In the genomic region with DNA sequence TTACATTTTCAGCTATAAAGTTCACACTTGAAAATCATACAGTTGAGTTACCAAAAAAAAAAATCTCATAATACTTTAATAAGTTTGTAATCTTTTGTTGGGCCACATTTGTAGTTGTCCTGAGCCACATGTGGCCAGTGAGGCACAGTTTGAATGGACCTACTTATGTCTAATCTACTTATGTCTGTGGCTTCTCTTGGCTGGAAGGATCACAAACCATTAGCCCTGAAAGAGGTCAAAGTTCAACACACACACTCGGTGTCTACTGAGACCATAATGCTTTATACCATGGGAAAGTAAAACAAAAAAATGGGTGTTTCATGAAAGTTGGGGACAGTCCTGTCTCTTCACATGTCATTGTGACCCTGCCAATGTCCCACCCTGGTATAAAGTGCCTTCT, we compare ENCODE assay signal across 20 mouse cellular contexts. TPM values are rescaled to one million over a fixed set of nuclear protein-coding genes. Genes with fewer than 3 reads are reported as not detected.
A peak's percentile ranks its signal among the peaks of the same experiment; 100 is the strongest.
DNase-seq lines count a peak whose midpoint lies in the region; ATAC-seq and TF ChIP-seq lines count a peak whose summit lies in the region.
"Had no signal": no experiment of that assay in that cellular context is flagged by ENCODE, and none has a peak within 500 bp of the region (broad histone marks: within the 10 kb centered on the region; RNA-seq: fewer than 3 reads in every experiment).

No protein-coding gene starts in this region.

- H3K9ac ChIP-seq in heart, embryonic 13.5 days: no peak overlapping the region
- no peak overlapping the region for H3K9ac ChIP-seq in heart, postnatal 0 days (replicated peaks; ENCODE audit: low read depth, low read length)
- H3K9ac ChIP-seq in heart, adult 2 months (ENCODE audit: low read depth, low read length): no peak overlapping the region
- H3K9ac ChIP-seq: embryonic facial prominence, embryonic 15.5 days; hindbrain, embryonic 14.5 days; intestine, embryonic 15.5 days had no signal

- no peak overlapping the region for H3K4me3 ChIP-seq in heart, embryonic 13.5 days
- H3K4me3 ChIP-seq in heart, postnatal 0 days (ENCODE audit: low read depth, low read length): no peak overlapping the region
- no peak overlapping the region for H3K4me3 ChIP-seq in heart, adult 2 months
- H3K4me3 ChIP-seq: embryonic facial prominence, embryonic 15.5 days; erythroblast, embryonic 14.5 days; forebrain, embryonic 10.5 days; gastrocnemius, adult 2 months; hindbrain, embryonic 10.5 days; intestine, embryonic 15.5 days had no signal

- intact Hi-C loops in heart, postnatal 25 days (cut with DNase I): no loop called here
- intact Hi-C loops in heart, adult 2 months (cut with DNase I): no loop called here

- H3K4me2 ChIP-seq in heart, embryonic 13.5 days: no peak overlapping the region
- no peak overlapping the region for H3K4me2 ChIP-seq in heart, postnatal 0 days (ENCODE audit: low read depth, low read length)
- H3K4me2 ChIP-seq: embryonic facial prominence, embryonic 15.5 days; hindbrain, embryonic 14.5 days; intestine, embryonic 15.5 days had no signal

- no peaks in the 10 kb centered on the region for H3K36me3 ChIP-seq in heart, embryonic 13.5 days
- no peaks in the 10 kb centered on the region for H3K36me3 ChIP-seq in heart, postnatal 0 days (replicated peaks; ENCODE audit: control insufficient read depth, insufficient read depth, low read length)
- no peaks in the 10 kb centered on the region for H3K36me3 ChIP-seq in heart, adult 2 months (ENCODE audit: control insufficient read depth, insufficient read depth, low read length)
- H3K36me3 ChIP-seq: embryonic facial prominence, embryonic 15.5 days; forebrain, embryonic 10.5 days; hindbrain, embryonic 10.5 days; intestine, embryonic 15.5 days had no signal

- no peak for TF ChIP-seq POLR2A in heart, adult 2 months (IDR thresholded peaks at IDR 0.05; ENCODE audit: insufficient read depth, low read depth, low read length)

- H3K27me3 ChIP-seq in heart, embryonic 13.5 days (replicated peaks): no peaks in the 10 kb centered on the region
- H3K27me3 ChIP-seq in heart, postnatal 0 days (ENCODE audit: control insufficient read depth, insufficient read depth, low read length): no peaks in the 10 kb centered on the region
- no peaks in the 10 kb centered on the region for H3K27me3 ChIP-seq in heart, adult 2 months (ENCODE audit: control insufficient read depth, insufficient read depth, low read length)
- H3K27me3 ChIP-seq: embryonic facial prominence, embryonic 15.5 days; intestine, embryonic 15.5 days had no signal

- H3K79me2 ChIP-seq in heart, adult 2 months (replicated peaks; ENCODE audit: control insufficient read depth, insufficient read depth, low read length): no peaks in the 10 kb centered on the region

- peak overlapping the region; percentile 72 for H3K27ac ChIP-seq in heart, embryonic 13.5 days (replicated peaks)
- H3K27ac ChIP-seq in heart, postnatal 0 days (ENCODE audit: low read depth): peak overlapping the region; percentile 46
- no peak overlapping the region for H3K27ac ChIP-seq in heart, adult 2 months
- H3K27ac ChIP-seq: embryonic facial prominence, embryonic 15.5 days; forebrain, embryonic 10.5 days; gastrocnemius, adult 2 months; hindbrain, embryonic 10.5 days; hindbrain, embryonic 14.5 days; intestine, embryonic 15.5 days had no signal

- TF ChIP-seq CTCF in heart, postnatal 0 days (IDR thresholded peaks at IDR 0.05; ENCODE audit: low read depth): no peak
- TF ChIP-seq CTCF in heart, adult 2 months (IDR thresholded peaks at IDR 0.05): no peak

- TF ChIP-seq EP300 in heart, postnatal 0 days (IDR thresholded peaks at IDR 0.05; ENCODE audit: low read depth): no peak
- no peak for TF ChIP-seq EP300 in heart, adult 2 months (IDR thresholded peaks at IDR 0.05; ENCODE audit: insufficient read depth, low read depth, low read length)

- H3K9me3 ChIP-seq in heart, embryonic 13.5 days: peaks cover 16% of the 10 kb centered on the region; the same call in 1 of the 2 replicates
- no peaks in the 10 kb centered on the region for H3K9me3 ChIP-seq in heart, postnatal 0 days (replicated peaks; ENCODE audit: control insufficient read depth, low read length)
- H3K9me3 ChIP-seq: embryonic facial prominence, embryonic 15.5 days; forebrain, embryonic 10.5 days; hindbrain, embryonic 10.5 days; intestine, embryonic 15.5 days had no signal

- ATAC-seq in heart, embryonic 13.5 days (ENCODE audit: extremely low read depth, insufficient number of reproducible peaks, low FRiP score, low TSS enrichment): no peak
- no peak for ATAC-seq in heart, postnatal 0 days (ENCODE audit: insufficient read depth, low read depth)
- ATAC-seq in megakaryocyte, adult 5-6 weeks (ENCODE audit: poor library complexity, severe bottlenecking): no peak
- ATAC-seq: forebrain, embryonic 14.5 days; intestine, embryonic 15.5 days had no signal

- 51% methylated on average over 1 of the region's 1 CpGs for WGBS in heart, embryonic 13.5 days
- WGBS in heart, postnatal 0 days: 66% methylated on average over 1 of the region's 1 CpGs
- WGBS in heart, adult 2 months: 63% methylated on average over 1 of the region's 1 CpGs

- H3K4me1 ChIP-seq in heart, embryonic 13.5 days: peaks cover 38% of the 10 kb centered on the region
- peaks cover 9% of the 10 kb centered on the region; the same call in 1 of the 2 replicates for H3K4me1 ChIP-seq in heart, postnatal 0 days (ENCODE audit: control insufficient read depth, insufficient read depth)
- peaks cover 4% of the 10 kb centered on the region; the same call in 1 of the 2 replicates for H3K4me1 ChIP-seq in heart, adult 2 months (ENCODE audit: control insufficient read depth, insufficient read depth, low read length)

- DNase-seq in heart, postnatal 25 days (ENCODE audit: low spot score): no peak
- no peak for DNase-seq in heart, postnatal 0 days (ENCODE audit: low spot score)
- DNase-seq in heart, adult 2 months: no peak
- DNase-seq in retina, embryonic 14.5 days (ENCODE audit: low spot score): peak; percentile 70
- DNase-seq: adrenal gland, adult 8-10 months; adrenal gland, postnatal 36 days; cerebellum, adult 2 months; cerebellum, postnatal 10 days; gastrocnemius, adult 2 months; gastrocnemius, postnatal 25 days; kidney, adult 18-20 months had no signal

RNA-seq across cellular contexts. Expression of a gene that starts 3.1 kb away (rescaled TPM):
- polyA plus RNA-seq in heart, embryonic 13.5 days (2015; fragmentation: Nextera tagmentation; extraction: Ambion mirVana): 3.9 and 5.3 TPM in 2 replicates
- 1 to 10 TPM; 3.1 to 3.2 TPM for total RNA-seq in heart, postnatal 25 days (2021)
- total RNA-seq in heart, postnatal 0 days (2014; rRNA removed; ENCODE audit: low replicate concordance): 3.6 and 6.4 TPM in 2 replicates
- 5.4 and 7.0 TPM in 2 replicates for polyA plus RNA-seq in heart, postnatal 0 days (2015; fragmentation: Nextera tagmentation; extraction: Ambion mirVana)
- total RNA-seq in heart, adult 2 months (2021): 1 to 10 TPM; 3.6 to 3.7 TPM
- polyA plus RNA-seq in heart, adult 2 months (2012; rRNA removed): 3.7 and 3.8 TPM in 2 replicates
- 0.16 and 0.58 TPM in 2 replicates for total RNA-seq in megakaryocyte, adult 5-6 weeks (2015)
- total RNA-seq in megakaryocyte, adult 5-6 weeks (2017): 0.24 and 0.66 TPM in 2 replicates
